Mouse (Mus musculus): ENCODE results near the gene Gdpd1.
"Not testable (repeated sequence)": the region's sequence is repeated elsewhere in the genome, so short reads cannot be mapped to it uniquely, and the experiment has no call there.

The Gdpd1 gene

GRCm38 (mm10) chr11:87073866-87074440 is at the start of gene Gdpd1:
TSS of gene Gdpd1 (minus strand) at chr11:87074062.
- peak; percentile 87 to 90 for DNase-seq

- no peak for DNase-seq
Observed at GRCm38 (mm10) chr11:87121864-87122263, 48.0 kb upstream of the Gdpd1 start.

GRCm38 (mm10) chr11:87110172-87110909 is 36.5 kb upstream of the Gdpd1 start:
- no peak for DNase-seq

- DNase-seq: peak; percentile 22 to 27
Observed at GRCm38 (mm10) chr11:87109519-87110171, 35.8 kb upstream of the Gdpd1 start.

GRCm38 (mm10) chr11:87108755-87109518 is 35.1 kb upstream of the Gdpd1 start, which contains the start of gene Ska2:
TSS of gene Ska2 (plus strand) at chr11:87109234.
- DNase-seq: peak; percentile 95 to 97

- DNase-seq: no peak
Observed at GRCm38 (mm10) chr11:87108409-87108754, 34.5 kb upstream of the Gdpd1 start, which contains the start of gene Prr11. TSS of gene Prr11 (minus strand) at chr11:87108708.

GRCm38 (mm10) chr11:87087142-87087541 is 13.3 kb upstream of the Gdpd1 start:
- DNase-seq: no peak

GRCm38 (mm10) chr11:87086290-87086984 is 12.6 kb upstream of the Gdpd1 start, which contains the start of gene Smg8:
TSS of gene Smg8 (minus strand) at chr11:87086774.
- DNase-seq: peak; percentile 78 to 81

GRCm38 (mm10) chr11:87085461-87085860 is 11.6 kb upstream of the Gdpd1 start:
- DNase-seq: no peak

- DNase-seq: no peak
Observed at GRCm38 (mm10) chr11:87083712-87084111, 9.8 kb upstream of the Gdpd1 start.

- DNase-seq: peak; percentile 73 to 77
Observed at GRCm38 (mm10) chr11:87073343-87073865, 458 bp downstream of the Gdpd1 start.

- DNase-seq: no peak
Observed at GRCm38 (mm10) chr11:87062087-87062486, 11.8 kb downstream of the Gdpd1 start.

- DNase-seq: no peak
Observed at GRCm38 (mm10) chr11:87060410-87060809, 13.5 kb downstream of the Gdpd1 start.

GRCm38 (mm10) chr11:87056286-87056685 is 17.6 kb downstream of the Gdpd1 start:
- no peak for DNase-seq

- DNase-seq: not testable (repeated sequence)
Observed at GRCm38 (mm10) chr11:87048900-87049299, 25.0 kb downstream of the Gdpd1 start.

GRCm38 (mm10) chr11:87046968-87047367 is 26.9 kb downstream of the Gdpd1 start:
- no peak for DNase-seq

- no peak for DNase-seq
Observed at GRCm38 (mm10) chr11:87043052-87043451, 30.8 kb downstream of the Gdpd1 start.

- no peak for DNase-seq
Observed at GRCm38 (mm10) chr11:87039307-87039963, 34.4 kb downstream of the Gdpd1 start.

GRCm38 (mm10) chr11:87036180-87036579 is 37.7 kb downstream of the Gdpd1 start:
- DNase-seq: no peak

- no peak for DNase-seq
Observed at GRCm38 (mm10) chr11:87028212-87028611, 45.6 kb downstream of the Gdpd1 start.

GRCm38 (mm10) chr11:87026096-87026875 is 47.6 kb downstream of the Gdpd1 start:
- no peak for DNase-seq

Measured in cerebellum, postnatal 36 days (tissue).